Mouse (Mus musculus) brain, embryonic 14.5 days (tissue): Measurements from ENCODE around the gene Rab26. TPM values are rescaled to one million over a fixed set of nuclear protein-coding genes. Genes with fewer than 3 reads are reported as not detected.

Experiments used
- DNase-seq: peaks from one replicate; pipeline ENCODE4 v3.0.0-alpha.2; 2011; ENCODE audit warnings: low read depth
- CTCF ChIP-seq: fragments of 200-500 bp; IDR thresholded peaks from 2 replicates; pipeline ENCODE4 v1.5.1; 2012; ENCODE audit warnings: inconsistent platforms, mild to moderate bottlenecking, moderate library complexity, borderline replicate concordance; ENCODE audit not compliant: insufficient read depth, insufficient read length; ENCODE audit errors: extremely low read depth
- POLR2A ChIP-seq: fragments of 200-500 bp; IDR thresholded peaks from 2 replicates; pipeline ENCODE4 v1.6.1; 2012; ENCODE audit warnings: mild to moderate bottlenecking, inconsistent platforms, borderline replicate concordance; ENCODE audit not compliant: poor library complexity, insufficient read depth, insufficient read length, severe bottlenecking; ENCODE audit errors: extremely low read depth
- polyA plus RNA-seq: library from polyadenylated mRNA; depleted of rRNA; stranded (reverse); fragments of >200 nt; gene quantifications from 2 replicates; pipeline ENCODE4 v1.2.3, GENCODE M21; 2012

The Rab26 gene
- polyA plus RNA-seq, 1 experiment, result 3.2 TPM

GRCm38 (mm10) chr17:24527723-24528559 lies 6.1 kb downstream of the Rab26 start, which contains the start of gene Traf7:
TSS of gene Traf7 (minus strand) at chr17:24527938.
- DNase-seq, result peak; percentile 100
- TF ChIP-seq CTCF, result no peak
- peak; percentile 89; the same call in 1 of the 2 replicates for TF ChIP-seq POLR2A

- TF ChIP-seq POLR2A (no peak), CTCF (no peak)
- no peak for DNase-seq
Measured at GRCm38 (mm10) chr17:24527315-24527714, 6.7 kb downstream of the Rab26 start.

- TF ChIP-seq CTCF (no peak), POLR2A (no peak)
- no peak for DNase-seq
Measured at GRCm38 (mm10) chr17:24524734-24525133, 9.3 kb downstream of the Rab26 start.

GRCm38 (mm10) chr17:24520450-24520849 lies 13.6 kb downstream of the Rab26 start:
- TF ChIP-seq POLR2A, result no peak
- no peak for TF ChIP-seq CTCF
- DNase-seq, result no peak

- no peak for TF ChIP-seq CTCF
- TF ChIP-seq POLR2A, result no peak
- no peak for DNase-seq
Measured at GRCm38 (mm10) chr17:24514270-24515257, 19.4 kb downstream of the Rab26 start.

GRCm38 (mm10) chr17:24513609-24514008 lies 20.4 kb downstream of the Rab26 start:
- TF ChIP-seq CTCF (peak; percentile 82), POLR2A (no peak)
- DNase-seq, result peak; percentile 72

GRCm38 (mm10) chr17:24507806-24508460 lies 26.1 kb downstream of the Rab26 start:
- no peak for DNase-seq

GRCm38 (mm10) chr17:24507129-24507664 lies 26.8 kb downstream of the Rab26 start:
- DNase-seq, result no peak
- TF ChIP-seq CTCF (no peak), POLR2A (no peak)

More at GRCm38 (mm10) chr17:24507806-24508460, 26.1 kb downstream of the Rab26 start:
- TF ChIP-seq POLR2A (no peak), CTCF (no peak)

GRCm38 (mm10) chr17:24506332-24507070 lies 27.5 kb downstream of the Rab26 start:
- DNase-seq, result peak; percentile 47
- no peak for TF ChIP-seq POLR2A
- no peak for TF ChIP-seq CTCF

GRCm38 (mm10) chr17:24505286-24505955 lies 28.6 kb downstream of the Rab26 start:
- DNase-seq, result no peak

GRCm38 (mm10) chr17:24504085-24504484 lies 29.9 kb downstream of the Rab26 start:
- TF ChIP-seq POLR2A (no peak), CTCF (no peak)
- DNase-seq, result no peak

More at GRCm38 (mm10) chr17:24505286-24505955, 28.6 kb downstream of the Rab26 start:
- no peak for TF ChIP-seq POLR2A
